Mouse (Mus musculus) megakaryocyte, embryonic 14.5 days (primary cell): ENCODE measurements around the gene Hoxb5.

Experiments
- FLI1 ChIP-seq: IDR thresholded peaks from 2 replicates; pipeline ENCODE4 v1.6.1; 2012; ENCODE audit warnings: low read length, inconsistent platforms, mixed read lengths
- GATA1 ChIP-seq: IDR thresholded peaks from 3 replicates; pipeline ENCODE4 v1.6.1; 2012; ENCODE audit warnings: mixed read lengths, low read length, inconsistent platforms, borderline replicate concordance

DNA sequence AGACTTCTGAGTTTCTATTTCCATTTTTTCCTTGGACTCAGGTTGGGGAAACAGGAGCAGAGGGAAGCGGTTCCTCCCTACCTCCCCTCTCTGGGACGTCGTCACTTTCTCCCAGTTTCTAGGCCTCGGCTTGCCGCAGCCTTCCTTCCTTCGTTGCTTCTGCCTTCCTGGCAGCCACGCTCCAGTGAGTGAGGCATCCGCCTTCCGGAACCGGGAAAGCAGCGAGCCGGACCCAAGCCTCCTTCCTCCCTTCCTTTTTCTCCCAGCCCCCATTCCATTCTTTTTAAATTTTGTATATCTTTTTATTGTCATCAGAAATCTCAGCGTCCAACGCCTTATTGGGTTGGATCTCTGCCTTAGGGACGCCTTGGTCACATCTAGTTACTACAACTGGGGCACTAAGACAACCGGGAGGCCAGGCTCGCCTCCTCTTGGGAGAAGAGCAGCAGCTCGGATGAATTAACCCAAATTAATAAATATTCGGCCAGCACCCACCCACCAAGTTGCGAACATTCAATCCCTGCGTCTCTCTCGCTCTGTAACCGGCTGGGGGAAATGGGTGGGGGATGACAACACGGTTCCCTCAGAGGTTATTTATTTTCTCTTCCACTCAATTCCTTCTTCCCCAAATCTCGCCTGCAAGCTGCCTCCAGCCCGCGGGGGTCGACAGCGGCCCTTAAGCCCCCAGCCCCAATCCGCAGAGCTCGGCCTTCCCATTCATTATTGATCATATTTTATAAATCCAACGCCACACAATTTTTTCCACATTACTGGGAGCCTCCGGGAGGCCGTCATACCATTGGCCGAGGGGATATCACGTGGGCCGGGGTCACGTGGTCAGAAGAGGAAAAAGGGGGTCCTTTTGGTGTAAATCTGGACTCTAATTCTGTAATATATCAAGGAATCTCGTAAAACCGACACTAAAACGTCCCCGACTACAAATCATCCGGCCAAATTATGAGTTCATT lies 17.1 kb upstream of the Hoxb5 start, which contains the start of gene Hoxb7:
- TF ChIP-seq GATA1 (no peak), FLI1 (no peak)
